Mouse (Mus musculus) T-cell, adult 2 months (primary cell): ENCODE data around the gene Leap2.
"Not testable (repeated sequence)": the region's sequence is repeated elsewhere in the genome, so short reads cannot be mapped to it uniquely, and the experiment has no call there.

Experiments used
- DNase-seq: peaks from one replicate; pipeline ENCODE4 v3.0.0; 2022; ENCODE audit warnings: low spot score

The Leap2 gene

DNA sequence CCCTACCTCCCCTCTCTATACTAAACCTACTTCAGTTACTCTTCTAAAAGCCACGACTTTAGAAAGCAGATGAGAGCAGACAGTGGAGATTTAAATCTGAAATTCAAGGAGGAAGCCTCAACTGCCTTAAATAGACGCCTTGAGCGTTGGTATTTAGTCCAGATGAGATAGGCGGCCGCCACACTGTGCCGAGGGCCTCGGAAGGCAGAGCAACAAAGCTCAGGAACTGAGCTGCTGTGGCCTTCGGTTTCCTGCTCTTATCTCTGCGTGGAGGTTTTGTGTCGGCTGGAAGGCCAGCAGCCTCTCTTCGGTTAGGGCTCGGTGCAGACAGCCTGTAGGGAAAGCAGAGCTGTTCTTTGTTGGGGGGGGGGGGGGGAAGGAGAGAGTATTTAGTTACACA lies 19.0 kb upstream of the Leap2 start:
- peak; percentile 37 for DNase-seq

DNA sequence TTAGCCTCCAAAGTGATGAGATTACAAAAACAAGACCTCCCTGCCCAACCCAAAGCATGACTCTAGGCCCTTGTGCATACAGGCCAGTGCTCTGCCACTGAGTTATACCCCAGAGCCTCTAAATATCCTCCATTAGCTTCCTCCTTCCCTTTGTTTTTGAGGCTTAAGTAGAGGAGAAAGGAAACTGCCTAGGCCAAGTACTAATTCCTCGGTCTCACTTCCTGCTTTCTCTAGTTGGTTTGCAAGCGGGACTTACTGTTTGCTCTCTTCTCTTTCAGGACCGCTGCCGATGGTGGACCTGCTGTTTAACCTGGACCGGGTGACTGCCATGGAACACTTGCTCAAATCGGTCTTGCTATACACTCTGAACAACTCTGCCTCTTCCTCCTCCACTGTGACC lies 13.4 kb upstream of the Leap2 start:
- DNase-seq, result no peak

DNA sequence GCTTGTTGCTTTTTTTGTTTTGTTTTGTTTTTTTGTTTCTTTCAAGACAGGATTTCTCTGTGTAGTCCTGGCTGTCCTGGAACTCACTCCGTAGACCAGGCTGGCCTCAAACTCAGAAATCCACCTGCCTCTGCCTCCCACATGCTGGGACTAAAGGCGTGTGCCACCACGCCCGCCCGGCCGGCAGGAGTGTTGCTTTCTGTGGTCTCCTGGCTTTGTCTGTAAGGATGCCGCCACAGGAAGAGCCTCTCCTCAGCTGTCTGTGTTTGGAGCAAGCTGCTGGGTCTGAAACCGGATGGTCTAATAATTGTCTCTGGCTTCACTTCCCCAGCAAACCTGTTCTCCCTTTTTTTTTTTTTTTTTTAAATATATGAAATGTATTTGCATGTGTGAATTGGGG lies 12.5 kb upstream of the Leap2 start:
- no peak for DNase-seq

DNA sequence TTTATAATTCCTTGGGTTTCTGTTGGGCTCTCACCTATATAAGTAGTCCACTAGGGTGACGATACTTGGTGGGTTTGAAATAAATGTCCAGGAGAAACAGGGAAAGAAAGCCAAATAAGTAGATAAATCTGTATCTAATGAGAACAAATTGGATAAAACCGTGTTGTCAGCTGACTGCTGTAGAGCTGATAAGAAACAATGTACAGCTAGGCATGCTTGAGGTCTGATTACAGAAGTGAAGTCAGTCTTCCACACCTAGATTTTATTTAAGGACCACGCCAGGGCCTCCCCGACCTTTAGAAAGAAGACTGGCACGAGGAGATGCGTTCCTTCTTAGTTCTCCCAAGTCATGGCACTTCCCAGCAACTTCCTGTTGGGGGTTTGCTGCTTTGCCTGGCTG lies 10.1 kb upstream of the Leap2 start:
- DNase-seq, result no peak

DNA sequence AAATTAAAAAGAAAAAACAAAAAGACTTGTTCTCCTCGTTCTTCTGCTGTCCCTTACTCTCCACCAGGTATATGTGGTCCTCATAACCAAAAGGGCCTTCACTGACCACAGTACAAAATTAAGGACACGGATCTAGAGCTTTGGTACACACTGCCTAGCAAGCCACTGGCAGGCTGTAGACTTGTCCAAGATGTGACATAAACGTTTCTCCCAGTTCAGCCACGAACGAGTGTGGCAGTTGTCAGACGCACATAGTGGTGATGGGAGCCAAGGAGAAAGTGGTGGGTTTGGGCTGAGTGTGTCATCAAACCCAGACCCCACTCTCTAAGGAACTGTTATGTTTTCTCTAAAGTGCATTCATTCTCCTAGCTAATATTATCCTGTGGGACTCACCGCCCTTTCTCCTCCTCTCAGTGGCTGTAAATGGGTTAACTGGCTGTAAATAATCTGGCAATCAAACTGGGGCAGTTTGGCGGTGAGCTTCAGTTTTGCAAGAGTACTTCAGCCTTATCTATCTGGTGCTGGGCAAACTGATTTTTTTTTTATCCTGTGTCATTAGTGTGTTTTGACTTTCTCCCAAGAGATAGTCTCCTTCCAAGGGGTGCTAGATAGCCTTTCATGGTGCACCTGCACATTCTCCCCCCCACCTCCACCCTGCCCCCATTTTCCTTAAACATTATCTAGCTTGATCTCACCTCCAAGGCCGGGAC lies 8.5 kb upstream of the Leap2 start:
- no peak for DNase-seq

DNA sequence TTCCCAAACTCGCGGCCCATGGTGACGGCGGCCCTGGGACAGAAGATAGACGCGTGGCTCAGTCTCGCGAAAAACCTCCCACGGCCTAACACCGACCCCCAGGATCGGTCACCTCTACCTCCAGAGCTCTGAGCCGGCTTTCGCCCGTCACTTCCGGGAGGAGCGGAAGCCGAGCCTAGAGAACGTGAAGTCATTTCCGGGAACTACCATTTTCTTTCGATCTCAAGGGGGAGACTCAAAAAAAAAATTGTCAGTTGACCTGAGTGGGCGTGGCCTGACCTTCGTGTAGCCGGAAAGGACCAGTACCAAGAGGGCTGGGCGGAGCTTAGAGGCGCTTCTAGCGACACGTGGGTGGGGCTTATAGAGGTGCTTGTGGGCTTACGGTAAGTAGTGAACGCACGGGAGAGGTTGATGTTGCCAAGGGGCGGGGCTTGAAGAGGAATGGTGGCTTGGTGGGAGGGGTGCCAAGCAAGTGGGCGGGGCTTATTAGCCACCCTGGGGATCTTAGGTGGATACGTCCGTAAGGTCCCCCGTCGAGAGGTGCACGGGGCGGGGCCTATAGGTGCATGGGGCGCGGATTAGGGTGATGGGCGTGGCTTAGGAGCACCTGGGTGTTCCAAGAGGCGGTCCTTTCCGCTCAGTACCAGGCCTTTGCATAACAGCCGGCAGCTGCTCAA lies 7.8 kb upstream of the Leap2 start, which contains the start of the genes Uqcrq and Gdf9:
Gene Uqcrq (minus strand): TSS at position 162 of the 677 bp plus-strand sequence.
Gene Gdf9 (plus strand): TSS at position 354 of the 677 bp plus-strand sequence.
- peak; percentile 99 for DNase-seq

DNA sequence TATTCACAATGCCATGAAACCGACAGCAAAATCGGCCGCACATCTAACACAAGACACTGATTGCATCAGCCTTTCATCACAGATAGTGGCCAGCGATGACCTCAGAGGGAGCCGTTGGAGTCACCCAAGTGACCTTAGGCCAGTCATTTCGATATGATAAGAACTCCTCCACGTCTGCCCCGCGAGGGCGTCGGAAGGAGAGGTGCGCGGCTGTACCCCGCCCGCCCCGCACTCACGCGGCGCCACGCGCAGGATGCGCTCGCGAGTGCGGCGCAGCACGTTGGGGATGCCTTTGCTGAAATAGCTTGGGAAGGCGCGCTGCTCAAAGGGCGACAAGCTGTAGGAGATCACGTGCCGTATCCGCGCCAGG lies 7.3 kb upstream of the Leap2 start:
- DNase-seq, result no peak

DNA sequence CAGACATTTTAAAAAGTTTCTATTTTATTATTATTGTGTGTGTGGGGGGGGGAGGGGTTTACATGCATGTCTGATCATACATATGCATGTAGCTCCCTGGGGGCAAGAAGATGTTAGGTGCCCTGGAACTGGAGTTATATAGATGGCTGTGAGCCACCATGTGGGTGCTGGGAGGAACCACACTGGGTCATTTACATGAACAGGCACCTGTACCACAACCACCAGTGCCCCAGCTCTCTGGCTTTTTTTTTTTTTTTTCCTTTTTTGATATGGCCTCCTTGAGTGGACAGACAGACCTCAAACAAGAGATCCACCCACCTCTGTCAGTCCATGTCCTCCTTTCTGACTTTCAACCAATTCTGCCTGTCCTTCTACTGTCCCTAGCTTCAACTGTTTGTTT lies 6.2 kb upstream of the Leap2 start:
- no peak for DNase-seq

DNA sequence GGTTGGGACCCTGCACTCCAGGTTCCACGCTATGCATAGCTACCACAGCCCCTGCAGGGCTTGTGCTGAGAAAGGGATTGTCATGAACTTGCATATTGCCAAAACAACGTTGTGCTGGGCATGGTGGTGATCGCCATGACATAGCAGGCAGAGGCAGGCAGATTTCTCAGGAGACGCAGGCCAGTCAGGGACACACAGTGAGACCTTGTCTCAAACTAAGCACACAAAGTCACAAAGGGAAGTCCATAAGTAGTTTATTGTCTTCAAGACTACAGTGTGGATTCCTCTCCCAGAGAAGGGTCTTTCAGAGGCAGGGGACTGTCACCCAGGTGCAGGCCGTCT lies 5.7 kb upstream of the Leap2 start:
- DNase-seq, result no peak

DNA sequence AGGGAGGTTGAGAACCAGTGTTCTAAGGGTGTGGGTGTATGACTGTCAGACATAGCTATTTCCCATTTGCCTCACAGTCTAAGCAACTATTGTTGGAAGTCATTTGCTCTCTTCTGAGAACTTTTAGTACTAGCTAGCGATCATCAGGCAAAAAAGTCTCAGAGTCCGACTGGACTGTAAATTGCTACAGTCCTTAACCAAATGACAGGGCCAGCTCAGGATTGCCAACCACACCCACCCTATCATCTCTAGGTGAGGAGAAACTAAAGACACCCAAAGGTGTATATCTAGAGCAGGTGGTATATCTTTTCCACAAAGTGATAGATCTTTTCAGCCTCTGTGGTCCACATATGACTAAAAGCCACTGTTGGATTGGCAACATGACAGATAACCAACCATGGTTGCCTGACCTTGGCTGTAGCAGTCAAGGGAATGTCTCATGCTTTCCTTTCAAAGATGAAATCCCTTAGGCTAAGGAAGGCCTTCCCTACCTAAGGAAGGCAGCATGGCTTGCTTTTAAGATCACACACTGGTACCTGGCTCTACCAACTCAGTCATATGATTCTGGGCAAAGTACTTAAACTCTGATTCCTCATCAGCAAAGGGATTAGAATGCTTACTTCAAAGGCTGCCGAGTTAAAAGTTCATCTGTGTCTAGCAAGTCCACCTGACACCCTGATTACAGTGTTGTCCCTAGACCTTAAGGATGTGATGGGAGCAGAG lies 5.2 kb upstream of the Leap2 start:
- DNase-seq, result no peak

DNA sequence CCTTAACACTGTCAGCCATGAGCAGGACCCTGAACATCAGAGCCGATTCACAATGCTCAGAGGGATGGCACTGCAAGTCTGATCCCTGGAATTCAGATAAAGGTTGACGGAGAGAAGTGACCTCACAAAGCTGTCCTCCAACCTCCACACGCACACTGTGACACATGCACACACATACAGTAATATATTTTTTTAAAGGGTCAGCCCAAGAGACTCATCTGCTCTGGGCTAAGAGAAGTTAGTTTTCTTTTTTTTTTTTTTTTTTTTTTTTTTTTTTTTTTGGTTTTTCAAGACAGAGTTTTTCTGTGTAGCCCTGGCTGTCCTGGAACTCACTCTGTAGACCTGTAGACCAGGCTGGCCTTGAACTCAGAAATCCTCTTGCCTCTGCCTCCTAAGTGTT lies 3.9 kb upstream of the Leap2 start:
- not testable (repeated sequence) for DNase-seq

DNA sequence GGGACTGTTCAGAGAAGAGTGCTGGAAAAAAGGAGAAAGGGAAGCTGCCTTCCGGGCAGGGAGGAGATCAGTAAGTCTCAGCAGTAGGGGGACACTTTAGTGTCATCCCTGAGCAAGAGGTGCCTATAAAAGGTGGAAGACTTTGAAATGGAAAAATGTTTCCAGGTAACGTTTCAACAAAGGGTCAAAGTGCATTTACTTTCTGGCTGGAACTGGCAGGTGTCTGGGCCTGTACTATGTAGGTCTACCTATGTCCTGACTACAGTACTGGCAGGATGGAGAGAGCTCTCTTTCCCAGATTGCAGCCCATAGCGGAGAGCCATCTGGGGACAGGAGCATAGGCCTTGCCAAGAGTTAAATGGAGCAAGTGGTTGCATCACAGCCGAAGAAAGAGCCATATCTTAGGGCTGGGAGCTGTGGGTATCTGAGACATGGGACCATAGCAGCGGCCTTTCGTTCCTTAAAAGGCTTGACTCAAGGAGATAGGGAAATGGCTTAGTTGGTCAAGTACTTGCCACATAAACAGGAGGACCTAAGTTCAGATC lies 2.8 kb upstream of the Leap2 start:
- no peak for DNase-seq

DNA sequence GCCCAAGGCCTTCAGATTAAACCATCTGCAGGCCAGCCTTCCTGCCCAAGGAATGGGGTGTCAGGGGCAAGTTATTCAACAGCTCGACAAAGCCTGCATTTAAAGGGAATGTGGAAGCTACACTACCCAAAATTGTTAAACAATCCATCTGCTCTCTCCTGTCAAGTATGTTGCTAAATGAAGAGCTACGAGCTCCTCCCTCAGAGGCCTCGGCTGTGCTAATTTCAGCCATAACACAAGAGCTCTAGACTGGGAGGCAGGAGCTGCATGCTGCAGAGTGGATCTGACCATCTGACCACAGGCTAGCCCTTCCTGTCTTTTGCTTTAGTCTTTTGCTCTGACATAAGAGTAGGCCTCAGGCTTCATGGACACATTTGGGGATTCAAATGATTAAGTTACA lies 2.3 kb upstream of the Leap2 start:
- no peak for DNase-seq

DNA sequence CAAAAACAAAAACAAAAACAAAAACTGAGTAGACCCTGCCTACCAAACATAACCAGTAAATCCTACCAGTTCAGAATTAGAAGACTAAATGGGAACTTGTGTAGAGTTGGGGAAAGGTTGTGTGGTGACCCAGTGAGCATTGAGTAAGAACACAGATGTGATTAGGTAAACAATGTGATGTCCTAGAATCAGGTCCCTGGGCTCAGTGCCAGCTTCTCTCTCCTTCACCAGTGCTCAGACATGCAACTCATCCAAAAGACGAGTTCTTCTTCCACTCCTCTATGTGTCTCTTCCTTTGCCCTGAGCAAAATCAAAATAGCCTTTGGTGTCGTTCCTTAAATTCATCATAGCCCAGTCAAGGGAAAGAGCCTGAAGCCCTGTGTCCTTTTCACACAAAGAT lies 1.9 kb upstream of the Leap2 start:
- DNase-seq, result no peak

DNA sequence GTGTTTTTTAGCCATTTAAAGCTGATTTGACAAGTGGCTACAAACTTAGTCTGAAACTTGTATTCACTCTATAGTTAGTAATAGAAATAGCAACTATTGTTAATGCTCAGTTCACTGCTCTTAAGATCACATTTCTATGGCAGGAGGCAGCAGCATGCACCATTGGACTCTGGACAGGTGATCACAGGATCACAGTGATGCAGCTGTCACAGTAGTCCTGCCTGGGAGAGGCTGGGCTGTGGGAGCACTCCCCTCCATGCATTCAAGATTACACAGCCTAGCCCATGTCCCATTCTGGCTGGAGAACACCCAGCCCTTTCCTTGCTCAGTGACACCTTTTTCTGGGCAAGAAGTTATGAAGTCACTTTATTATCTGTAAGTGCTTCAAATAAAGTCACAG lies 4.9 kb downstream of the Leap2 start:
- DNase-seq, result no peak

DNA sequence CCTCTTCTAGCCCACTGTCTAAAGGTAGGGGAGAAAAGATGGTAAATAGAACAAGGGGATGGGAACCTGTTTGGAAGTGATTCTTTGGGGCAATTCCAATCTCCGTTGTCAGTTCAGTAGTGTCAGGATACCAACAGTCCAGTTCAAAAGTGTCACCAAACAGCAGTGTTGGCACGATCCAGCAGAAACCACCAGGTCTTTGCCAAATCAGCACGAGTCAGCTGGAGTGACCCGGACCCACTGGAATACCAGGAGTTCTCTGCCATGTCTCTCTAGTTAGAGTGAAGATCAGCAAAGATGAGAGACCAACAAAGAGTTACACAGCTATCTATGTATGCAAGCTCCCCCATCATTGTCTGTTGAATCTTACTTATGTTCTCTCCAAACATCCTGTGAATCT lies 9.1 kb downstream of the Leap2 start:
- DNase-seq, result no peak

DNA sequence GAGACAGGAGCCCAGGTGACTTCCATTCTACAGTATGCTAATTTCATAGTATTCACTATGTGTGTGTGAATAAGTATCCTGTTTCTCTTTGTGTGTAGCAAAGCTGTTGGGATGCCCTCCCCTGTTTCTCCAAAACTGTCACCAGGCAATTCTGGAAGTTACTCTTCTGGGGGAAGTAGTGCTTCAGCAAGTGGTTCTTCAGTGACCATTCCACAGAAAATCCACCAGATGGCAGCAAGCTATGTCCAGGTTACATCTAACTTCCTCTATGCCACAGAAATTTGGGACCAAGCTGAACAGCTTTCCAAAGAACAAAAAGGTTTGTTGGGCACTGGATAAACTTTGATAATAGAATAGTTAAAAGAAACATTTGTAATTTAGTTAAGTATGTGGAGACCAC lies 11.2 kb downstream of the Leap2 start:
- no peak for DNase-seq

DNA sequence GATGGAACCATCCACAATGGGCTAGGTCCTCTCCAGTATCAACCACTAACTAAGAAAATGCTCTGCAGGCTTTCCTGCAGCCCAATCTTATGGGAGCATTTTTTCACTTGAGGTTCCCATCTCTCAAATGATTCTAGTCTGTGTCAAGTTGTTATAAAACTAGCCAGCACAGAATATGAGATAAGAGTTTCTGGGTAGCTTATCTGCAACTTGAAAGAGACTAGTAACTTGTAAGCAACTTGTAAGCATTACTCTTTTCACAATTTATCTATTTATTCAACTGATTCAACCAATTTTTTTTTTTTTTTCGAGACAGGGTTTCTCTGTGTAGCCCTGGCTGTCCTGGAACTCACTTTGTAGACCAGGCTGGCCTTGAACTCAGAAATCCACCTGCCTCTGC lies 19.3 kb downstream of the Leap2 start:
- DNase-seq, result no peak

DNA sequence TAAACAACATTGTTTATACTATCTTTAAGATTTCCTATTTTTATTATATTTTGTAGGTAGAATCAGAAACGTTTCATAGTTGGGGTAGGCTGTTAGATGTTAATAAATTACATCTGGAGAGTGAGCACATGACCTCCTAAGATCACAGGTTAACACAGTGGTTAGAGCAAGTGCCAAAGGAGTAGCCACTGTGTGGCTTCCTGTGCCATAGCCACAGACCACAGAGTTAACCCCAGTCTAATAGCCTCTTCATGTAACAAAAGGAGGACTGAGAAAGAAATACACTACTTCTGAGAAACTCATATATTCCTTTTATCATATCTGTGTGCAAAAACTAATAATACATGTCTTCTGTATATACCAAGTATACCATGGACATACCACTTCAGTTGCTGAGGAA lies 29.1 kb downstream of the Leap2 start:
- no peak for DNase-seq

DNA sequence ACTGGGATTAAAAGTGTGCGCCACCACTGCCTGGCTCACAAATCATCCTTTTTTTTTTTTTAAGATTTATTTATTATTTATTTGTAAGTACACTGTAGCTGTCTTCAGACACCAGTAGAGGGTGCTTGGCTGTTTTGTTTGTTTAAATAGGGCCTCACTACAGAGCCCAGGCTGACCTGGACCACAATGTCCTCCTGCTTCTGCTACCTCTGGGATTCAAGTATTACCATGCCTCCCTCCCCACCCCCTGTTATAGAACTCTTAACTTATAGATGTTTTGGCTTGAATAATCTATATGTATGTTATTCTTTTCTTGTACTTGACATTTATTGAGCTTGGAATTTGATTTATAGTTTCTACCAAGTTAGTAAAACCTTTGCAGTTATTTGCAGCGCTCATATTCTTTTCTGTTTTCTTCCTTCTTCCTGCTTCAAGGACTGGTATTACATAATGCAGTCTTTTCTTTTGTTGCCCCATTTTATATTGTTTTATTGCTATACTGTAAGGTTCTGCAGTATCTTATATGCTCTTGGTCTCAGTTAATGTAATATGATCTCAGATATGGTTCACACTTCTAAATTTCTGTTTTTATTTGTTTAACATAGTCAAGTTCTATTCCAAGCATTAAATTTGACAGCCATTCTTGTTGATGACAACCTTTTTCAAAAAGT lies 39.1 kb downstream of the Leap2 start:
- DNase-seq, result no peak

DNA sequence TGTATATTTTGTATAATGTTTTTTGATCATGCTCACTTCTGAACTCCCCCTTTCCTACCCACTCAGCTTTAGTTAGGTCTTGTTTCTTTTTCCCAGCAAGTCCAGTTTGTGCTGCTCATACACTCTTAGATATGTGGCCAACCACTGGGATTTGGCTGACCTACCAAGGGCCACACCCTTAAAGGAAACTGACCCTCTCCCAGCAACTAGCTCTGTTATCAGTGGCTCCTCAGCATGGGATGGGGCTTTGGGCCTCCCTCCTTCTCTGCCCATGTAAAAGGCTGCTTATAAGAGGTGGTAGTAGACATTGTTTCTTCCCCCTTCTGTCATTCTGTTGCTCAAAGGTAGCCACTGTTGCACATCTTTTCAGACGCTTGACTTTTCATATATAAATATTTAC lies 44.1 kb downstream of the Leap2 start:
- DNase-seq, result no peak
